Mouse (Mus musculus) liver, embryonic 11.5 days (tissue): ENCODE results near the gene Lamtor5. TPM values are rescaled to one million over a fixed set of nuclear protein-coding genes. Genes with fewer than 3 reads are reported as not detected.

ENCODE experiments used
- ATAC-seq: fragments of 200-750 bp; cut with Nextera tagmentation; replicated peaks from 2 replicates; pipeline ENCODE4 v1.8.0; 2017; ENCODE audit warnings: moderate number of reproducible peaks, mild to moderate bottlenecking, moderate TSS enrichment, moderate library complexity; ENCODE audit not compliant: low FRiP score
- DNase-seq: peaks from one replicate; pipeline ENCODE4 v3.0.0-alpha.2; 2017; ENCODE audit warnings: low spot score
- H3K27ac ChIP-seq: fragments of 300-500 bp; sonication (generic); 2 replicates; pipeline ENCODE4 v1.5.1; 2014; ENCODE audit warnings: mild to moderate bottlenecking, low read depth, low read length, control low read depth
- H3K27me3 ChIP-seq: fragments of 300-500 bp; sonication (generic); replicated peaks from 2 replicates; pipeline ENCODE4 v1.6.1; 2014; ENCODE audit warnings: low read length, mixed read lengths; ENCODE audit not compliant: control insufficient read depth, insufficient read depth
- H3K36me3 ChIP-seq: fragments of 300-500 bp; sonication (generic); 2 replicates; pipeline ENCODE4 v1.6.1; 2014; ENCODE audit warnings: mild to moderate bottlenecking, low read length, moderate library complexity, mixed read lengths; ENCODE audit not compliant: control insufficient read depth, insufficient read depth
- H3K4me1 ChIP-seq: fragments of 300-500 bp; sonication (generic); replicated peaks from 2 replicates; pipeline ENCODE4 v1.6.1; 2014; ENCODE audit warnings: low read length, mixed read lengths; ENCODE audit not compliant: control insufficient read depth, insufficient read depth
- H3K4me2 ChIP-seq: fragments of 300-500 bp; sonication (generic); 2 replicates; pipeline ENCODE4 v1.6.1; 2014; ENCODE audit warnings: mild to moderate bottlenecking, control low read depth, moderate library complexity
- H3K4me3 ChIP-seq: fragments of 300-500 bp; sonication (generic); 2 replicates; pipeline ENCODE4 v1.5.1; 2014; ENCODE audit warnings: low read depth, low read length, control low read depth
- H3K9ac ChIP-seq: fragments of 300-500 bp; sonication (generic); 2 replicates; pipeline ENCODE4 v1.6.1; 2014; ENCODE audit warnings: low read depth, low read length, control low read depth
- H3K9me3 ChIP-seq: fragments of 300-500 bp; sonication (generic); 2 replicates; pipeline ENCODE4 v1.6.1; 2016; ENCODE audit warnings: low read length, inconsistent platforms, mixed read lengths; ENCODE audit not compliant: control insufficient read depth
- WGBS: fragments of 180-500 bp; shearing (Covaris S2); extraction: QIAGEN DNeasy Blood & Tissue Kit; methylation state at CpG from one replicate; pipeline ENCODE4 v1.1.7; 2014; 5-methylcytosine and 5-hydroxymethylcytosine counted together
- polyA plus RNA-seq: library from polyadenylated mRNA; unstranded; fragments of >200 nt; fragmentation: Nextera tagmentation; extraction: Ambion mirVana; gene quantifications from 2 replicates; pipeline ENCODE4 v1.2.1, GENCODE M21; 2014

Gene Lamtor5
- polyA plus RNA-seq, 1 experiment from 2014 or later = 185 TPM

- H3K4me3 ChIP-seq = no peak overlapping the region
- H3K27me3 ChIP-seq = no peaks in the 10 kb centered on the region
- H3K9ac ChIP-seq = no peak overlapping the region
- 78% methylated on average over 8 of the region's 8 CpGs for WGBS
- DNase-seq (no peak), ATAC-seq (no peak)
- H3K4me2 ChIP-seq = no peak overlapping the region
- no peak overlapping the region for H3K27ac ChIP-seq
- no peaks in the 10 kb centered on the region for H3K9me3 ChIP-seq
- no peaks in the 10 kb centered on the region for H3K4me1 ChIP-seq
- H3K36me3 ChIP-seq = no peaks in the 10 kb centered on the region
Measured at GRCm38 (mm10) chr3:107238471-107238980, 40.1 kb upstream of the Lamtor5 start.

DNA sequence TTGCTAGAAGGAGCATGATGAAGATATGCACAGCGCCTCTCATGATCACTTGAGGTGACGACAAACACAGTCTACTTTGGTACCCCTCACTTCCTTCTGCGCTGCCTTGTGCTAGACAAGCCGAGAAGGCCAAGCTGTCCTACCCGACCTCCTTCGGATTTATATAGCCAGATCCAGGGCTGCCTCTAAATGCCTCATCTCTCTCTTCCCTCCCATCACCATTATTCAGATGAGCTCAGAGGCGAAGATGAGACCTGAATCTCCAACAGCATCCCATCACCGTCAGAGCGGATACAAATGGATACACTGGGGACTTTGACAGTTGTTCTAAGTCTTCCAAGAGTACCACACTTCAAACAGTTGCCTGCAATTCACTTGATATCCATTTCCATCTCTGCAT, 39.1 kb upstream of the Lamtor5 start, which contains the start of gene Prok1:
Gene Prok1, minus strand, starts transcription at position 101 of the 400 bp plus-strand sequence.
- no peak for ATAC-seq
- Histone ChIP-seq H3K9me3 (no peaks in the 10 kb centered on the region), H3K4me1 (no peaks in the 10 kb centered on the region), H3K27ac (no peak within 1 kb of the TSS), H3K27me3 (no peaks in the 10 kb centered on the region), H3K36me3 (no peaks in the 10 kb centered on the region), H3K4me2 (no peak within 1 kb of the TSS), H3K9ac (no peak within 1 kb of the TSS), H3K4me3 (no peak within 1 kb of the TSS)
- WGBS = 88% methylated on average over 9 of the region's 9 CpGs
- DNase-seq = no peak

DNA sequence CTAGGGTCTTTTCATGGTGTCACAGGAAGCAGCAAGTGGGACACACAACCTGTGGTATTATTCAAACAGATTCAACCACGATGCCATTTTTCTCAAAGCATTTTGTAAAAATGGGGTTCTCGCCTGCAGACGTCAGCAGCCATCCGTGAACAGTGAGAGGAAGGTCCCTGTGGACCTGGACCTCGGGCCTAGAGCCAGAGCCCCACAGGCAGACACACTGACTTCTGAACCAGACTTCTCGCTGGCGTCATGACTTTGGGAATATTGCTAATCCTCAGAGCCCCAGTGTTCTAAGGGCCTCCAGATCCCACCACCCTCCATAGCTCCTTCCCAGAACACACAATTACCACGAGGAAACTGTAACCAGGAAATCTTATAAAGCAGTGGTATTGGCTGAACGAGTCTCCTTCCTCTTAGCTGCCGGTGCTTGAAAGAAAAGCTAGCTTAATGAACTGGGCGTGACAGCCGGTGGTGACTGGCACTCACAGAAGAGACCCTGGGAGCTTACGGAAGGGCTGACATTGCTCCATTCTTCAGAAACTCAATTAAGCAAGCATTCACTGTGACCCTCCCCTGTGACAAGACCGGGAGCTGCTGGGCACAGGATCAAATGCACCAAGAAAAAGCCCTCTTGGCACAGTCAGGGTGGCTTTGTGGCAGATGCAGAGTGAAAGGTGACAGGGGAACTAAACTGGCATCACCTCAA, 37.1 kb upstream of the Lamtor5 start:
- Histone ChIP-seq H3K9ac (no peak overlapping the region), H3K4me3 (no peak overlapping the region), H3K9me3 (no peaks in the 10 kb centered on the region), H3K4me1 (no peaks in the 10 kb centered on the region), H3K27me3 (no peaks in the 10 kb centered on the region), H3K4me2 (no peak overlapping the region), H3K27ac (no peak overlapping the region), H3K36me3 (no peaks in the 10 kb centered on the region)
- DNase-seq = no peak
- WGBS = 55% methylated on average over 14 of the region's 14 CpGs
- ATAC-seq = no peak

GRCm38 (mm10) chr3:107246876-107247275, 31.8 kb upstream of the Lamtor5 start:
- Histone ChIP-seq H3K4me1 (no peaks in the 10 kb centered on the region), H3K9ac (no peak overlapping the region), H3K9me3 (no peaks in the 10 kb centered on the region), H3K4me3 (no peak overlapping the region), H3K27me3 (no peaks in the 10 kb centered on the region; the same call in 1 of the 2 replicates), H3K36me3 (no peaks in the 10 kb centered on the region), H3K27ac (no peak overlapping the region), H3K4me2 (no peak overlapping the region)
- WGBS = 74% methylated on average over 6 of the region's 6 CpGs
- DNase-seq = no peak
- ATAC-seq = no peak

DNA sequence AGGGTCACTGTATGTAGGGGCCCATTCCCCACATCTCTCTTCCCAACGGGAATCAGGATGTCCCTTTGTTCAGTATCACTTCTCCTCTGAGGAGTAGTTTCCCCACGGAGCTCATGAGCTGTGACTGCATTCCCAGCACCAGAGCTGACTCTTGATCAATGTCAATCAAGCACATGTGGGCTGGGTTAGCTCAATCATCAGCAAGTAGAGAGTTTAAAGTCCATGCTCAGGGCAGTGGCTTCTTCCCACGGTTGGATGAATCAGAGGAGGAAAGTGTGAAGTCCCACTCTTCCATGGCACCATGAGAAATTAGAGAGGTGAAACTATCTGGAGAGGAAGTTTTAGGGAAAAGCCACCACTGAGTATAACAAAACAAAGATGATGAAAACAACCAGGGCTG, 29.6 kb upstream of the Lamtor5 start:
- no peak overlapping the region for H3K4me3 ChIP-seq
- no peak overlapping the region for H3K9ac ChIP-seq
- no peak overlapping the region for H3K27ac ChIP-seq
- 50% methylated on average over 3 of the region's 3 CpGs for WGBS
- no peaks in the 10 kb centered on the region for H3K4me1 ChIP-seq
- H3K9me3 ChIP-seq = no peaks in the 10 kb centered on the region
- DNase-seq (no peak), ATAC-seq (no peak)
- no peaks in the 10 kb centered on the region; the same call in 1 of the 2 replicates for H3K27me3 ChIP-seq
- H3K4me2 ChIP-seq = no peak overlapping the region
- H3K36me3 ChIP-seq = no peaks in the 10 kb centered on the region

DNA sequence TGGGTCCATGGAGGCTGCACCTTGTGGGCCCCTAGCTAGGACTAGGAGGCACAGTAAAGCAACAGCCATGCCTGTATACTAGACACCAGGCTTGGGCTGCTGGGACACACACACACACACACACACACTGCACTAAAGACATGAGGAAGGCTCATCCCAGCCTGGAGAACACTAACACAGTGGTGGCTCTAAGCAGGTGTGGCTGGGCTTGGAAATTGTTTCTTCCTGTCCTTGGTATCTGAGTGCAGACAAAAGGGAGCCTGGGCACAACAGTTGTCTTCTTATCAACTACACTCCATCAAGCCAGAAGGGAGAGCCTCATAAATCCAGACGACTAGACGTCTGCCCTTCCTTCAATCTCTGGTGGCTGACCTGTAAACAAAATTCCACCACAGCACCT, 28.3 kb upstream of the Lamtor5 start:
- no peaks in the 10 kb centered on the region for H3K36me3 ChIP-seq
- H3K9me3 ChIP-seq = no peaks in the 10 kb centered on the region
- no peak overlapping the region for H3K4me3 ChIP-seq
- H3K9ac ChIP-seq = no peak overlapping the region
- H3K27ac ChIP-seq = no peak overlapping the region
- 27% methylated on average over 2 of the region's 2 CpGs for WGBS
- no peak overlapping the region for H3K4me2 ChIP-seq
- H3K4me1 ChIP-seq = no peaks in the 10 kb centered on the region
- ATAC-seq (no peak), DNase-seq (no peak)
- H3K27me3 ChIP-seq = no peaks in the 10 kb centered on the region; the same call in 1 of the 2 replicates

GRCm38 (mm10) chr3:107252035-107252434, 26.6 kb upstream of the Lamtor5 start:
- Histone ChIP-seq H3K9me3 (no peaks in the 10 kb centered on the region), H3K4me1 (no peaks in the 10 kb centered on the region), H3K9ac (no peak overlapping the region), H3K36me3 (no peaks in the 10 kb centered on the region), H3K27me3 (no peaks in the 10 kb centered on the region; the same call in 1 of the 2 replicates), H3K4me2 (no peak overlapping the region), H3K4me3 (no peak overlapping the region), H3K27ac (no peak overlapping the region)
- no peak for DNase-seq
- 47% methylated on average over 4 of the region's 4 CpGs for WGBS
- ATAC-seq = no peak

DNA sequence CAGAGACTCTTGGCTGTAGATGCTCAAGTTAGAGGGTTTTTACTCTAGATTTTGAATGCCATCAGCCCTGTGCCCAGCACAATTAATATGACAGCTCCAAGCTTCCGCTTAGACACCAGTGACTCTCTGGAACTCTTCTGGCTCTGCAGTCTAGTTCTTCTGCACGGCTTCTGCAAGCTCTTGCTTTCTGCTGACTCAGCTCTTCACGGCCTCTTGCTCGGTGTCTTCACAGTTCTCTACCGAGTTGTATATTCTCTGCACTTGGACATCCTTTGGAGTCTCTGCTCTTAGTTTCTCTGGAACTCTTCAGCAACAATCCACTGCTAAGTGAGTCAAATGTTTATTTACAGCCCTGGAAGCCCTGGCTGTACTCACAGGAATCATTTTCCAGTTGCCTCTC, 24.7 kb upstream of the Lamtor5 start:
- Histone ChIP-seq H3K27me3 (no peaks in the 10 kb centered on the region; the same call in 1 of the 2 replicates), H3K4me1 (no peaks in the 10 kb centered on the region), H3K27ac (no peak overlapping the region), H3K4me3 (no peak overlapping the region), H3K36me3 (no peaks in the 10 kb centered on the region), H3K4me2 (no peak overlapping the region), H3K9me3 (no peaks in the 10 kb centered on the region), H3K9ac (no peak overlapping the region)
- DNase-seq (no peak), ATAC-seq (no peak)
- 73% methylated on average over 5 of the region's 5 CpGs for WGBS

DNA sequence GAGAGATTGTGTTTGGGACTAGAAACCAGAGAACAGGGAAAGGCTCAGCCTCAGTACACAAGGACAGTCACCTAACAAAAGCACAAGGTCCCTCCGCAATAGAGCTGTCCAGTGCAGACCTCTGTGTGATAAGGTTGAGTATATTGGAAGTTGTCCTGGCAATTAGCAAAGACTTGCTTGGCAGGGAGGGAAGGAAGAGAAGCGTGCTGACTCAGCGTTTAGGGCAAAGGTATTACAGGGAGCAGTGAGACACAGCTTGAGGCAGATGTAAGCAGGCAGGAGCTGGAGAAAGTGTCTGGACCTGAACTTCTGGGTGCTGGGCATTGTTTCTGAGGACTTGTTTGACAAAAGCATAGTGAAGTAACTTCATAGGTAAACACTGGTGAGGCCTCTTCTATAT, 22.7 kb upstream of the Lamtor5 start:
- DNase-seq (no peak), ATAC-seq (no peak)
- H3K36me3 ChIP-seq = no peaks in the 10 kb centered on the region
- WGBS = 75% methylated on average over 3 of the region's 3 CpGs
- H3K4me2 ChIP-seq = no peak overlapping the region
- no peak overlapping the region for H3K4me3 ChIP-seq
- H3K4me1 ChIP-seq = no peaks in the 10 kb centered on the region
- no peak overlapping the region for H3K27ac ChIP-seq
- no peaks in the 10 kb centered on the region for H3K27me3 ChIP-seq
- H3K9ac ChIP-seq = no peak overlapping the region
- H3K9me3 ChIP-seq = no peaks in the 10 kb centered on the region
